In genomic region chr2:155987131-155987530, GRCm38 (mm10) we compare ENCODE assay signal across 27 mouse cellular contexts. TPM values are rescaled to one million over a fixed set of nuclear protein-coding genes. Genes with fewer than 3 reads are reported as not detected.
DNase-seq lines count a peak whose midpoint lies in the region; ATAC-seq lines count a peak whose summit lies in the region.
"Had no signal": no experiment of that assay in that cellular context is flagged by ENCODE, and none has a peak within 500 bp of the region (broad histone marks: within the 10 kb centered on the region; RNA-seq: fewer than 3 reads in every experiment).

No protein-coding gene starts in this region.

- WGBS in liver, embryonic 12.5 days (ENCODE audit: insufficient replicate concordance) = 86% methylated on average over 6 of the region's 6 CpGs

- no peaks in the 10 kb centered on the region for H3K27me3 ChIP-seq in erythroblast, embryonic 14.5 days (ENCODE audit: control insufficient read depth)
- H3K27me3 ChIP-seq in liver, embryonic 12.5 days (replicated peaks) = no peaks in the 10 kb centered on the region
- H3K27me3 ChIP-seq: embryonic facial prominence, embryonic 12.5 days; hindbrain, embryonic 15.5 days had no signal

- H3K4me2 ChIP-seq in liver, embryonic 12.5 days = peak overlapping the region; percentile 82
- H3K4me2 ChIP-seq: embryonic facial prominence, embryonic 12.5 days; hindbrain, embryonic 15.5 days had no signal

- H3K9ac ChIP-seq in liver, embryonic 12.5 days = no peak overlapping the region
- H3K9ac ChIP-seq: embryonic facial prominence, embryonic 12.5 days; hindbrain, embryonic 15.5 days had no signal

- no peaks in the 10 kb centered on the region for H3K9me3 ChIP-seq in erythroblast, embryonic 14.5 days (ENCODE audit: control insufficient read depth, low read length)
- H3K9me3 ChIP-seq in liver, embryonic 12.5 days (replicated peaks) = no peaks in the 10 kb centered on the region
- H3K9me3 ChIP-seq: embryonic facial prominence, embryonic 12.5 days; forebrain, embryonic 10.5 days; G1E; hindbrain, embryonic 15.5 days had no signal

- H3K36me3 ChIP-seq in erythroblast, embryonic 14.5 days (ENCODE audit: control insufficient read depth) = peaks cover 91% of the 10 kb centered on the region
- peaks cover 98% of the 10 kb centered on the region for H3K36me3 ChIP-seq in liver, embryonic 12.5 days

- H3K4me1 ChIP-seq in erythroblast, embryonic 14.5 days (ENCODE audit: control insufficient read depth) = peaks cover 67% of the 10 kb centered on the region
- peaks cover 63% of the 10 kb centered on the region for H3K4me1 ChIP-seq in liver, embryonic 12.5 days
- H3K4me1 ChIP-seq: embryonic facial prominence, embryonic 12.5 days; forebrain, embryonic 10.5 days; hindbrain, embryonic 15.5 days had no signal

- peak overlapping the region; percentile 67 for H3K4me3 ChIP-seq in erythroblast, embryonic 14.5 days (replicated peaks)
- 0 out of 2 replicates have a peak overlapping the region, but pooled peaks have one; percentile 63 for H3K4me3 ChIP-seq in liver, embryonic 12.5 days
- H3K4me3 ChIP-seq: embryonic facial prominence, embryonic 12.5 days; forebrain, embryonic 10.5 days; hindbrain, embryonic 15.5 days had no signal

- DNase-seq in liver = no peak
- peak; percentile 41 to 60 for DNase-seq in thymus, postnatal 10 days (ENCODE audit: low spot score in 2 of 2)
- peak; percentile 65 for DNase-seq in thymus, postnatal 4 days
- DNase-seq in right cerebral cortex, postnatal 25 days = no peak
- DNase-seq: adrenal gland, postnatal 14 days; B cell, adult 2 months; cerebellum, adult 11-12 months; cerebellum, adult 9-10 months; cerebellum, postnatal 25 days; gastrocnemius, postnatal 36 days; heart, adult 11 months; heart, postnatal 14 days had no signal

- H3K27ac ChIP-seq in liver, embryonic 12.5 days = peak overlapping the region; percentile 93
- H3K27ac ChIP-seq: embryonic facial prominence, embryonic 12.5 days; forebrain, embryonic 10.5 days; hindbrain, embryonic 15.5 days had no signal

- no peak for ATAC-seq in erythroblast, adult 5-6 weeks (replicated peaks; ENCODE audit: low FRiP score, poor library complexity, severe bottlenecking)
- no peak for ATAC-seq in liver, embryonic 12.5 days
- ATAC-seq in erythroid progenitor cell, adult 5-6 weeks (replicated peaks; ENCODE audit: low FRiP score, poor library complexity, severe bottlenecking) = no peak
- ATAC-seq: CD4-positive, CD25-positive, alpha-beta regulatory T cell, adult 4 months; forebrain, embryonic 14.5 days had no signal

RNA-seq across cellular contexts. Expression of gene 6430550D23Rik, which starts 20.6 kb away (rescaled TPM):
- polyA plus RNA-seq in erythroblast, embryonic 14.5 days (2012) = 0.03 and 0.04 TPM in 2 replicates
- not detected in 2 replicates for total RNA-seq in erythroblast, adult 5-6 weeks (2015; ENCODE audit: low replicate concordance)
- total RNA-seq in erythroblast, adult 5-6 weeks (2017; ENCODE audit: low replicate concordance) = 1.4 TPM in 1 of 2 replicates, not detected in the other
- 1.3 and 1.6 TPM in 2 replicates for polyA plus RNA-seq in liver, embryonic 12.5 days (2016; fragmentation: Nextera tagmentation; extraction: Ambion mirVana)
- not detected in 2 replicates for total RNA-seq in erythroid progenitor cell, adult 5-6 weeks (2015; ENCODE audit: low replicate concordance)
- total RNA-seq in erythroid progenitor cell, adult 5-6 weeks (2017; ENCODE audit: low replicate concordance) = 0.26 TPM in 1 of 2 replicates, not detected in the other

RNA-seq across cellular contexts. Expression of gene Ergic3, which starts 20.7 kb away (rescaled TPM):
- 7.3 and 7.5 TPM in 2 replicates for polyA plus RNA-seq in erythroblast, embryonic 14.5 days (2012)
- 52.0 and 98.0 TPM in 2 replicates for total RNA-seq in erythroblast, adult 5-6 weeks (2015; ENCODE audit: low replicate concordance)
- total RNA-seq in erythroblast, adult 5-6 weeks (2017; ENCODE audit: low replicate concordance) = 11.4 and 17.8 TPM in 2 replicates
- polyA plus RNA-seq in liver, embryonic 12.5 days (2016; fragmentation: Nextera tagmentation; extraction: Ambion mirVana) = 100 and 104 TPM in 2 replicates
- 59.5 and 136 TPM in 2 replicates for total RNA-seq in erythroid progenitor cell, adult 5-6 weeks (2015; ENCODE audit: low replicate concordance)
- 18.6 and 22.6 TPM in 2 replicates for total RNA-seq in erythroid progenitor cell, adult 5-6 weeks (2017; ENCODE audit: low replicate concordance)

RNA-seq across cellular contexts. Expression of gene Cep250, which starts 30.9 kb away (rescaled TPM):
- polyA plus RNA-seq in erythroblast, embryonic 14.5 days (2012) = 3.7 and 3.8 TPM in 2 replicates
- total RNA-seq in erythroblast, adult 5-6 weeks (2015; ENCODE audit: low replicate concordance) = 2.7 and 4.0 TPM in 2 replicates
- total RNA-seq in erythroblast, adult 5-6 weeks (2017; ENCODE audit: low replicate concordance) = 8.5 and 11.7 TPM in 2 replicates
- 20.7 and 21.4 TPM in 2 replicates for polyA plus RNA-seq in liver, embryonic 12.5 days (2016; fragmentation: Nextera tagmentation; extraction: Ambion mirVana)
- 4.2 and 32.4 TPM in 2 replicates for total RNA-seq in erythroid progenitor cell, adult 5-6 weeks (2015; ENCODE audit: low replicate concordance)
- total RNA-seq in erythroid progenitor cell, adult 5-6 weeks (2017; ENCODE audit: low replicate concordance) = 18.5 and 19.2 TPM in 2 replicates

RNA-seq across cellular contexts. Expression of gene Gdf5, which starts 42.0 kb away (rescaled TPM):
- 0.04 TPM in 1 of 2 replicates, not detected in the other for polyA plus RNA-seq in erythroblast, embryonic 14.5 days (2012)
- total RNA-seq in erythroblast, adult 5-6 weeks (2015; ENCODE audit: low replicate concordance) = not detected in 2 replicates
- not detected in 2 replicates for total RNA-seq in erythroblast, adult 5-6 weeks (2017; ENCODE audit: low replicate concordance)
- 0.07 and 0.23 TPM in 2 replicates for polyA plus RNA-seq in liver, embryonic 12.5 days (2016; fragmentation: Nextera tagmentation; extraction: Ambion mirVana)
- not detected in 2 replicates for total RNA-seq in erythroid progenitor cell, adult 5-6 weeks (2015; ENCODE audit: low replicate concordance)
- not detected in 2 replicates for total RNA-seq in erythroid progenitor cell, adult 5-6 weeks (2017; ENCODE audit: low replicate concordance)
- total RNA-seq: heart, postnatal 14 days had no signal
- polyA plus RNA-seq: CD4-positive, CD25-positive, alpha-beta regulatory T cell, adult 4 months; G1E had no signal

RNA-seq across cellular contexts. Expression of gene Gm15557, which starts 46.6 kb away (rescaled TPM):
- polyA plus RNA-seq in erythroblast, embryonic 14.5 days (2012) = not detected in 2 replicates
- total RNA-seq in erythroblast, adult 5-6 weeks (2015; ENCODE audit: low replicate concordance) = not detected in 2 replicates
- total RNA-seq in erythroblast, adult 5-6 weeks (2017; ENCODE audit: low replicate concordance) = not detected in 2 replicates
- polyA plus RNA-seq in liver, embryonic 12.5 days (2016; fragmentation: Nextera tagmentation; extraction: Ambion mirVana) = not detected in 2 replicates
- not detected in 2 replicates for total RNA-seq in erythroid progenitor cell, adult 5-6 weeks (2015; ENCODE audit: low replicate concordance)
- not detected in 2 replicates for total RNA-seq in erythroid progenitor cell, adult 5-6 weeks (2017; ENCODE audit: low replicate concordance)
- total RNA-seq: adrenal gland, adult 18-20 months; adrenal gland, postnatal 14 days; gastrocnemius, adult 8-10 months; gastrocnemius, postnatal 36 days; heart, postnatal 14 days had no signal
- polyA plus RNA-seq: CD4-positive, CD25-positive, alpha-beta regulatory T cell, adult 4 months; cortical plate, adult 2 months; embryonic facial prominence, embryonic 12.5 days; forebrain, embryonic 10.5 days; forebrain, embryonic 14.5 days; heart, embryonic 14.5 days; hindbrain, embryonic 11.5 days; hindbrain, embryonic 15.5 days had no signal

Comparison
In these comparisons a context has a peak if more than half of its experiments do, and no peak if none do; other contexts are left out.
1. DNase-seq: peak in thymus, postnatal 10 days (2 of 2) and thymus, postnatal 4 days (single experiment); none in liver (single experiment) and right cerebral cortex, postnatal 25 days (single experiment).